Mouse (Mus musculus) embryonic facial prominence, embryonic 10.5 days (tissue): ENCODE results near the gene Anks1b. TPM values are rescaled to one million over a fixed set of nuclear protein-coding genes. Genes with fewer than 3 reads are reported as not detected.

Source experiments
- DNase-seq: peaks from one replicate; pipeline ENCODE4 v3.0.0-alpha.2; 2017; ENCODE audit warnings: low spot score
- H3K27ac ChIP-seq: fragments of 300-500 bp; sonication (generic); replicated peaks from 2 replicates; pipeline ENCODE4 v1.5.1; 2016; ENCODE audit warnings: mild to moderate bottlenecking
- H3K27me3 ChIP-seq: fragments of 300-500 bp; sonication (generic); replicated peaks from 2 replicates; pipeline ENCODE4 v1.6.1; 2016; ENCODE audit warnings: low read depth, mild to moderate bottlenecking; ENCODE audit not compliant: poor library complexity, severe bottlenecking
- H3K36me3 ChIP-seq: fragments of 300-500 bp; sonication (generic); replicated peaks from 2 replicates; pipeline ENCODE4 v1.6.1; 2016; ENCODE audit warnings: mild to moderate bottlenecking, moderate library complexity
- H3K4me1 ChIP-seq: fragments of 300-500 bp; sonication (generic); 2 replicates; pipeline ENCODE4 v1.6.1; 2016
- H3K4me3 ChIP-seq: fragments of 300-500 bp; sonication (generic); 2 replicates; pipeline ENCODE4 v1.5.1; 2016; ENCODE audit warnings: mild to moderate bottlenecking, moderate library complexity
- H3K9me3 ChIP-seq: fragments of 300-500 bp; sonication (generic); 2 replicates; pipeline ENCODE4 v1.6.1; 2016; ENCODE audit warnings: mild to moderate bottlenecking
- WGBS: fragments of 180-500 bp; shearing (Covaris S2); methylation state at CpG from one replicate; pipeline ENCODE4 v1.1.7; 2016; 5-methylcytosine and 5-hydroxymethylcytosine counted together
- polyA plus RNA-seq: library from polyadenylated mRNA; unstranded; fragments of >200 nt; fragmentation: Nextera tagmentation; extraction: Ambion mirVana; gene quantifications from 2 replicates; pipeline ENCODE4 v1.2.1, GENCODE M21; 2016

Anks1b gene
- polyA plus RNA-seq, 1 experiment from 2014 or later: 1.6 TPM

DNA sequence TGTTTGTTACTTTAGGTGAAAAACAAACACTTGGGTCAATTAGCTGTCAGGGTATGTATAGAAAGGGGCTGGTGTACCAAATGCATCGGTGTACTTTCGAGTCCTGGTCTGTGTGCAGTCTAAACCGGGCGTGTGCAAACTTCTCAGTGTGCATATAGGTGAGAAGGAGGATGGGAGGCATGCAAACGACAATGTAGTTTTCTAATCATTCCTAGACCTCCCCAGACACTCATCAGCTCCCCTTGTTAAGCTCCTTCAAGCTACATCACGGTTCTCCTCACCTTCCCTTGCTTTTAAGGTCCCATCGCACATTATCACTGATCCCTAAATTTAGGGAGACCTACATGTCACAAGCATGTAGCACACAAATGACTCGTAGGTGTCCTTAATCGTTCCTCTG, 704.5 kb downstream of the Anks1b start:
- Histone ChIP-seq H3K36me3 (no peaks in the 10 kb centered on the region), H3K27ac (no peak overlapping the region), H3K9me3 (no peaks in the 10 kb centered on the region), H3K4me1 (peaks cover 9% of the 10 kb centered on the region), H3K27me3 (no peaks in the 10 kb centered on the region; the same call in 1 of the 2 replicates), H3K4me3 (no peak overlapping the region)
- DNase-seq: no peak
- WGBS: 83% methylated on average over 9 of the region's 9 CpGs

GRCm38 (mm10) chr10:90579970-90580369, 706.7 kb downstream of the Anks1b start:
- Histone ChIP-seq H3K36me3 (no peaks in the 10 kb centered on the region), H3K27ac (no peak overlapping the region), H3K4me1 (peaks cover 9% of the 10 kb centered on the region), H3K9me3 (no peaks in the 10 kb centered on the region), H3K27me3 (no peaks in the 10 kb centered on the region; the same call in 1 of the 2 replicates), H3K4me3 (no peak overlapping the region)
- WGBS: 85% methylated on average over 5 of the region's 5 CpGs
- DNase-seq: no peak

- WGBS: 85% methylated on average over 4 of the region's 4 CpGs
- H3K9me3 ChIP-seq: no peaks in the 10 kb centered on the region
- H3K36me3 ChIP-seq: no peaks in the 10 kb centered on the region
- no peaks in the 10 kb centered on the region for H3K4me1 ChIP-seq
- no peaks in the 10 kb centered on the region for H3K27me3 ChIP-seq
- H3K27ac ChIP-seq: no peak overlapping the region
- no peak overlapping the region for H3K4me3 ChIP-seq
- DNase-seq: no peak
Measured at GRCm38 (mm10) chr10:90584052-90584451, 710.7 kb downstream of the Anks1b start.

- Histone ChIP-seq H3K4me1 (peaks cover 9% of the 10 kb centered on the region), H3K27ac (no peak overlapping the region), H3K4me3 (no peak overlapping the region), H3K36me3 (no peaks in the 10 kb centered on the region), H3K27me3 (no peaks in the 10 kb centered on the region), H3K9me3 (no peaks in the 10 kb centered on the region)
- peak; percentile 37 for DNase-seq
- 22% methylated on average over 3 of the region's 3 CpGs for WGBS
Measured at GRCm38 (mm10) chr10:90596142-90596541, 722.8 kb downstream of the Anks1b start.

GRCm38 (mm10) chr10:90596576-90596975, 723.3 kb downstream of the Anks1b start:
- Histone ChIP-seq H3K27ac (no peak overlapping the region), H3K9me3 (no peaks in the 10 kb centered on the region), H3K36me3 (no peaks in the 10 kb centered on the region), H3K4me3 (no peak overlapping the region), H3K27me3 (no peaks in the 10 kb centered on the region), H3K4me1 (peaks cover 9% of the 10 kb centered on the region)
- no peak for DNase-seq
- 39% methylated on average over 3 of the region's 3 CpGs for WGBS

DNA sequence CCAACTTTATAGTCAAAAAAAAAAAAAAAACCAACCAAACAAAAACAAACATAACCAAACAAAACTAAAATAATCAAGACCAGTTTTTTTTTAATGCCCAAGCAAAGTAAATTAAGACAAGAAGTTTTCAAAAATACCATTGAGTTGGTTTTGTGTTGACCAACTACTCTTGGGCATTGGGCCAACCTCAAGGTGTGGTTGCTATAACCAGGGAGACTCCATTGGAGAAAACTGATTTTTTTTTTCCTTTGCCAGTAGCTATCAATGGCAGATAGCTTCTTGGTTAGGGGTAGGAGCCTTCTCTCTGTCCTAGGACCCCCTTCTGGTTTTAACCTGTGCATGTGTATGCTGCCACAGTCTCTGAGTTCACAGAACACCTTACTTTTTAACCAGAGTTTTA, 725.8 kb downstream of the Anks1b start:
- Histone ChIP-seq H3K36me3 (no peaks in the 10 kb centered on the region), H3K4me3 (no peak overlapping the region), H3K4me1 (peaks cover 9% of the 10 kb centered on the region), H3K27ac (no peak overlapping the region), H3K27me3 (no peaks in the 10 kb centered on the region), H3K9me3 (no peaks in the 10 kb centered on the region)
- no peak for DNase-seq

DNA sequence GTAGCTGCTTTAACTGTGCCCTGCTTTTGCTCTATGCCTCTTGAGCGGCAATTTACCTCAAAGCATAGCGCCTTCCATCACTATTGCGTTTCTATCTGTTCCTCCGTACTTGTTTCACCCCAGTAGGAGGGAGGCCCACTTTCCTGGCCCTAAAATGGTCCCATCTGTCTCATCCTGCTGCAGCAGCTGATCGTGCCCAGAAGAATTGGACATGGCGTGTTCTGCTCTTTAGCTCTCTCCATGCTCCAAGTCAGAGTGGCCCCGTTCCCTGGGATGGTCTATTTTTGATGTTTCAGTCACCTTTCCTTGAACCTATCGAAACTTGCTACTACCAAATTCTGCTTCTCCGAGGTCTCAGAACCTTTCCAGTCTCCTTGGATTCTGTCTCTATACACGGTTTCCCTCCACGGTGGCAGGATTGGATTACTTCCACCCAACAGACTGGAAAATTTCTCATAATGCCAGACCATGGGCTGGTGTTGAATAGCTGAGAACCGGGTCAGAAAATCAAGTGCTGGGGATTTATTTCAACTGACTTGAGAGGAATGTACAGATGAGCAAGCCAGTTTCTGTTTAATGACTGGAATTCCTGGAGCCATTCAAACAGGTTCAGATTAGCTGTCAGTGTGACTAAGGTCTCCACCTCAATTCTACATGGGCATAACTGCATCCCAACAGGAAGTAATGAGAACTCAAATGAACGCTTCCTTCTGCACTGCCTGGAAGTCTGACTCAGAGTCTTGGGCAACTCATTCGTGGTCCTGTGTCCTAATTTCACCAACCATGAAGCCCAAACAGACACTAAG, 726.6 kb downstream of the Anks1b start:
- H3K27me3 ChIP-seq: no peaks in the 10 kb centered on the region
- H3K36me3 ChIP-seq: no peaks in the 10 kb centered on the region
- H3K27ac ChIP-seq: no peak overlapping the region
- no peak overlapping the region for H3K4me3 ChIP-seq
- DNase-seq: no peak
- H3K4me1 ChIP-seq: peaks cover 9% of the 10 kb centered on the region
- H3K9me3 ChIP-seq: no peaks in the 10 kb centered on the region
- WGBS: 88% methylated on average over 14 of the region's 14 CpGs

- no peaks in the 10 kb centered on the region for H3K27me3 ChIP-seq
- no peak overlapping the region for H3K4me3 ChIP-seq
- H3K27ac ChIP-seq: no peak overlapping the region
- H3K36me3 ChIP-seq: no peaks in the 10 kb centered on the region
- WGBS: 87% methylated on average over 3 of the region's 3 CpGs
- H3K4me1 ChIP-seq: no peaks in the 10 kb centered on the region
- H3K9me3 ChIP-seq: no peaks in the 10 kb centered on the region
- no peak for DNase-seq
Measured at GRCm38 (mm10) chr10:90607586-90607985, 734.3 kb downstream of the Anks1b start.

DNA sequence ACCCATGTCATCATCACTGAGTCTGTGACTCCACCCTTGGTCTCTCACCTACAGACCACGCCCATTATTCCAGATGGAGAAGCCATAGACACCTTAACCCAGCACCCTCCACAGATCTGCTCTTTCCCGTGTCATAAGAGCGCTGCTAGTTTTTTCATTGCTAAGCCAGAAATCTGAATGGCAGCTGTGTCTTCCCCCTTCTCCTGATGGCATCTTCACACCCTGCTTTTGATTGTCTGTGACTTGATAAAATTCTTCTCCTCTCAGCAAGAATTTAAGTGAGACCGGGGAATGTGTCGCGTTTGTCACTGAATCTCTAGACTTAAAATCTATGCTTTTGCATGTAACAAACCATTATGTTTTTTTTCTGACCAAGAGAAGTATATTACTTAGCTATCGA, 736.1 kb downstream of the Anks1b start:
- H3K27ac ChIP-seq: no peak overlapping the region
- no peak for DNase-seq
- no peak overlapping the region for H3K4me3 ChIP-seq
- 89% methylated on average over 7 of the region's 7 CpGs for WGBS
- H3K36me3 ChIP-seq: no peaks in the 10 kb centered on the region
- no peaks in the 10 kb centered on the region for H3K27me3 ChIP-seq
- no peaks in the 10 kb centered on the region for H3K9me3 ChIP-seq
- H3K4me1 ChIP-seq: no peaks in the 10 kb centered on the region

DNA sequence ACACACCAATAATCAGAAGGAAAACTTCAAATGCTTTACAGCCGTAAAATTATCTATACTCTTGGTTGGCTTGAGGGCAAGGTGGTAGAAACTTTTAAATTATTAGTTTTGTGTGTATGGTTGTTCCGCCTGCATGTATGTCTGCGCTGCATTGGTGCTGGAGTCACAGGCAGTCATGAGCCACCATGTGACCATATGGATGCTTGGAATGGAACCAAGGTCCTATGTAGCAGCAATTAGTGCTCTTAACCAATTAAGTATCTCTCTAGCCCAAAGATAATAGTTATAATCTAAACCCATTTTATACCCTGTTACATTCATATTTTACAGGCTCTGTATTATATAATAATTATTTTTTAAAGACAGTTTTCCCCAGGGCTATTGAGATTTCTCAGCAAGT, 739.7 kb downstream of the Anks1b start:
- H3K27me3 ChIP-seq: no peaks in the 10 kb centered on the region

DNA sequence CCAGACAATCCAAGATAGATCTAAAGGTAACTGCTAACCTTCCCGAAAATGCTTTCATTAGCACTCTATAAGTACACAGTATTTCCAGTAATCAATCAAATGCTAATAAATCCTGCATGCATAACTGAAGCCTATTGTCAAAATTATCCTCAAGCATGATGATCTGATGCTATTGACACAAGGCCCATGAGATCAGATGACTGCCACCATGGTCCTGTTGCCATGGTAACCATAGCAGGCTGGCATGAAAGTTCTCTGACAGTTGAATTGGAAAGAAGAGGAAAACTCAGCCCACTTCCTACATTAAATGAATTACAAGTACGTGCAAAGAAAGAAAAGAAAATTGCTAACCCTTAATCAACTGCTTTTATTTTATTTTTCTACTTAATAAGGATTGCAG, 741.9 kb downstream of the Anks1b start:
- H3K36me3 ChIP-seq: no peaks in the 10 kb centered on the region
- 69% methylated on average over 2 of the region's 2 CpGs for WGBS
- no peaks in the 10 kb centered on the region for H3K27me3 ChIP-seq
- no peak for DNase-seq
- no peak overlapping the region for H3K4me3 ChIP-seq
- no peak overlapping the region for H3K27ac ChIP-seq
- no peaks in the 10 kb centered on the region for H3K4me1 ChIP-seq
- H3K9me3 ChIP-seq: no peaks in the 10 kb centered on the region

More for the DNA sequence above, 739.7 kb downstream of the Anks1b start:
- Histone ChIP-seq H3K9me3 (no peaks in the 10 kb centered on the region), H3K36me3 (no peaks in the 10 kb centered on the region), H3K27ac (no peak overlapping the region), H3K4me3 (no peak overlapping the region), H3K4me1 (no peaks in the 10 kb centered on the region)
- WGBS: 96% methylated on average over 3 of the region's 3 CpGs
- DNase-seq: no peak

DNA sequence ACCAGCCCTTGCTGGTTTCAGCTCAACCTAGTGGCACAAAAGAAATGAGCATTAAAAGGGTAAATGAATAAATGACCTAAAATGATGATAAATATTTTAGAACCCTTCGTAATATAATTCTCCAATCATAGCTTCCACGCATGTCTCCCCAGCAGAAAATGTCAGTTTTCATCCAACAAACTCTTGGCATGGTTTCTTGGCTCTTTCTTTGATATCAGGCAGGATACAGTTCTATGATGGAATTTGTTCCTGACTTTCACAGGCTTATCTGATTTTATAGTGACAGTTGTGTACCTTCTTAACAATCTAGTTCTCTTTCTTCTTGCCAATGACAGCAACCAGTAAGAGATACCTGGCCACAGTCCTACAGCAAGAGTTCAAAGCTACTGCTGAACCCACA, 743.3 kb downstream of the Anks1b start:
- DNase-seq: no peak
- WGBS: 89% methylated on average over 2 of the region's 2 CpGs

DNA sequence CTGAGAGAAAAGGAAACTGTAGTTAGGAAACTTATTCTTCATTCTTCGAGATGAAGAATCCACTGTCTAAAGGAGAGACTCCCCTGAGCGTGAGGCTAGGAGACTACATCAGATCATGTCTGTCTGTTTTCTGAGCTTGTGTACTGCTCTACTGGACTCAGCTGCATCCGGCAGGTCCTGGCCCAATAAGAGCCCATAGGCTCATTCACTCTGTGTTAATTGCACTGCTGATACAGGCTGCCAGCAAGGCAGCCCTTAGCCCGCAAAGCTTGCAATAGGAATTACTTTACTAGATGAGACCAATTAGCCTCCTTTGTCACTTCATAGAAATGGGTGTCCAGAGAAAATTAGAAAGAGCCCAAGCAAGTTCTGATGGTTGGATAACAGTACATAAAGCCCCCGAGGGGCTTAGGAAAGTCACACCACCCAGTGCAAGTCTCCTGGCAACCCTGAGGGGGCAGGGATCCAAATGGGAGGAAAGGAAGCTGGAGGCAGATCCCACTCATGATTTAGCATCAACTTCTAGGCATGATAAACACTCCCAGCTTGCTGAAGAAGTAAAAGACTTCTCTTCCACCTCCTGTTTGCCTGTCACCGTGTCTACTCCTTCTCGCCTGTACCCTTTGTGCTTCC, 744.5 kb downstream of the Anks1b start:
- Histone ChIP-seq H3K27ac (no peak overlapping the region), H3K4me1 (no peaks in the 10 kb centered on the region), H3K9me3 (no peaks in the 10 kb centered on the region), H3K4me3 (no peak overlapping the region), H3K36me3 (no peaks in the 10 kb centered on the region), H3K27me3 (no peaks in the 10 kb centered on the region)
- WGBS: 85% methylated on average over 7 of the region's 7 CpGs
- DNase-seq: no peak

More for the DNA sequence above, 743.3 kb downstream of the Anks1b start:
- H3K4me1 ChIP-seq: no peaks in the 10 kb centered on the region
- no peaks in the 10 kb centered on the region for H3K9me3 ChIP-seq
- H3K27ac ChIP-seq: no peak overlapping the region
- no peak overlapping the region for H3K4me3 ChIP-seq
- no peaks in the 10 kb centered on the region for H3K27me3 ChIP-seq
- no peaks in the 10 kb centered on the region for H3K36me3 ChIP-seq
